Mouse (Mus musculus): ENCODE results near the gene Brsk2. TPM values are rescaled to one million over a fixed set of nuclear protein-coding genes. Genes with fewer than 3 reads are reported as not detected.

The Brsk2 gene
- polyA plus RNA-seq, 1 experiment from 2014 or later, result 7.8 TPM

DNA sequence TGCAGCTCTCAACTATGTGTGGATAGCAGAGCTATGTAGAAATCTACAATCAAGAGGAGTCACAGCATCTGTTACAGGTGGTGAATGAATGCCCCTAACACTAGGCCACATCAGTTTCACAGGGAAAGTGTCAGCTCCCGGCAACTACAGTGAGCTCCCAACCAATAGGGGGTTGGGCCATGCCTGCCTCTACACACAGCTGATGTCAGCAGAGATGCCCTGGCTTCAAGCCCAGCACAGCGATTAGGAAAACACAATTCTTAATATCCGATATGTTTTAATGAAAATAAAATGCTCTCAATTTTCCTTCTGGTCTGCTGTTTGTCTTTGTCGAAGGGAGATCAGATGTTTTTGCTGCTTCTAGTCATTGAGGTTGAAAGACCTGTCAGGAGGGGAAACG, 6.1 kb upstream of the Brsk2 start:
- DNase-seq (ENCODE audit: low spot score), result no peak
- Histone ChIP-seq H3K9me3 (replicated peaks) (no peaks in the 10 kb centered on the region), H3K4me3 (no peak overlapping the region), H3K27ac (replicated peaks) (no peak overlapping the region), H3K27me3 (ENCODE audit: low read depth, poor library complexity, severe bottlenecking) (peaks cover 24% of the 10 kb centered on the region), H3K4me1 (peaks cover 29% of the 10 kb centered on the region), H3K36me3 (no peaks in the 10 kb centered on the region)
- 80% methylated on average over 5 of the region's 5 CpGs for WGBS

- Histone ChIP-seq H3K9me3 (replicated peaks) (no peaks in the 10 kb centered on the region), H3K27me3 (ENCODE audit: low read depth, poor library complexity, severe bottlenecking) (peaks cover 43% of the 10 kb centered on the region), H3K4me3 (peak overlapping the region; percentile 30; the same call in 1 of the 2 replicates), H3K4me1 (peaks cover 44% of the 10 kb centered on the region), H3K36me3 (no peaks in the 10 kb centered on the region), H3K27ac (replicated peaks) (peak overlapping the region; percentile 76)
- 15% methylated on average over 7 of the region's 7 CpGs for WGBS
- DNase-seq (ENCODE audit: low spot score), result peak; percentile 42
These were observed 3.6 kb upstream of the Brsk2 start for GRCm38 (mm10) chr7:141945927-141946326.

GRCm38 (mm10) chr7:141947512-141947911, 2.0 kb upstream of the Brsk2 start:
- Histone ChIP-seq H3K36me3 (peaks cover 10% of the 10 kb centered on the region), H3K27ac (replicated peaks) (no peak overlapping the region), H3K27me3 (ENCODE audit: low read depth, poor library complexity, severe bottlenecking) (peaks cover 59% of the 10 kb centered on the region), H3K9me3 (replicated peaks) (no peaks in the 10 kb centered on the region), H3K4me1 (peaks cover 60% of the 10 kb centered on the region), H3K4me3 (no peak overlapping the region)
- no peak for DNase-seq (ENCODE audit: low spot score)

DNA sequence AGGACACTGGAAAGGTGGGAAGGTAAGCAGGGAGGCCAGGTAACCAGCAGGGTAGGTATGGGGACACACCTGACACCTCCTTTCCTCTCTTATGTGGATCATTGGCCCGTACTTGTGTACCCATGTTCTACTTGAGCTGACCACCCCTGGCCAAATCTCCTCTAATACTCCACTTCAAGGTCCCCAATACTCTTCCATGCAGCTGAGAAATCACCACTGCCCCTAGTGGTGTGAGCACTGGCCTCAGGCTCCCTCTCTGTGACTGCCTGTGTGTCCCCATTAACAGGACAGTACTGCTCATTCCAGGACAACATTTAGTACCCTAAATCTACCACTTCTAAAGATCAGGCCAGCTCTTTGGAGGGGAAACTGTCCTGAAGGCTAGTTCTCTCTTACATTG, 1.5 kb upstream of the Brsk2 start:
- H3K4me3 ChIP-seq, result peak overlapping the region; percentile 11; the same call in 1 of the 2 replicates
- no peaks in the 10 kb centered on the region for H3K9me3 ChIP-seq (replicated peaks)
- peaks cover 16% of the 10 kb centered on the region for H3K36me3 ChIP-seq
- H3K27me3 ChIP-seq (ENCODE audit: low read depth, poor library complexity, severe bottlenecking), result peaks cover 59% of the 10 kb centered on the region
- DNase-seq (ENCODE audit: low spot score), result no peak
- WGBS, result 75% methylated on average over 1 of the region's 1 CpGs
- H3K27ac ChIP-seq (replicated peaks), result no peak overlapping the region
- H3K4me1 ChIP-seq, result peaks cover 65% of the 10 kb centered on the region

DNA sequence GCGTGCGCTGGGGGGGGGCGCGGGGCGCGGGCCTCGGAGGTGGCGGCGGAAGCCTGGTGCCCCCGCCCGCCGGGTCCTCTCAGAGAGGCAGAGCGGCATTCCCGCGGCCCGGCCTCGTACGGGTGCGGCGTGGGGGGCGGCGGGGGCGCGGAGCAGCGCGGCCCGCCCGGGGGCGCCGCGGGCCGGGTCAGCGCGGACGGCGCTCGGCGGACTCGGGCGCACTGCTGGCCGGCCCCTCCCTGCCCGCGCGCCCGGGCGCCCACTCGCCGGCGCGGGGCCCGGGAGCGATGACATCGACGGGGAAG, 200 bp downstream of the Brsk2 start:
- Histone ChIP-seq H3K27me3 (ENCODE audit: low read depth, poor library complexity, severe bottlenecking) (peaks cover 59% of the 10 kb centered on the region), H3K27ac (replicated peaks) (peak overlapping the region; percentile 99), H3K4me3 (peak overlapping the region; percentile 95), H3K4me1 (peaks cover 82% of the 10 kb centered on the region), H3K9me3 (replicated peaks) (no peaks in the 10 kb centered on the region), H3K36me3 (peaks cover 27% of the 10 kb centered on the region)
- DNase-seq (ENCODE audit: low spot score), result no peak
- 7% methylated on average over 44 of the region's 54 CpGs for WGBS

- Histone ChIP-seq H3K4me1 (peaks cover 82% of the 10 kb centered on the region), H3K9me3 (replicated peaks) (no peaks in the 10 kb centered on the region), H3K4me3 (peak overlapping the region; percentile 95), H3K27ac (replicated peaks) (peak overlapping the region; percentile 99), H3K27me3 (ENCODE audit: low read depth, poor library complexity, severe bottlenecking) (peaks cover 59% of the 10 kb centered on the region), H3K36me3 (peaks cover 27% of the 10 kb centered on the region)
- peak; percentile 81 for DNase-seq (ENCODE audit: low spot score)
- under 1% methylated on average over 74 of the region's 84 CpGs for WGBS
These were observed 808 bp downstream of the Brsk2 start for GRCm38 (mm10) chr7:141950104-141951013.

GRCm38 (mm10) chr7:141951821-141952220, 2.3 kb downstream of the Brsk2 start:
- Histone ChIP-seq H3K27ac (replicated peaks) (peak overlapping the region; percentile 99), H3K9me3 (replicated peaks) (no peaks in the 10 kb centered on the region), H3K4me1 (peaks cover 81% of the 10 kb centered on the region), H3K36me3 (peaks cover 31% of the 10 kb centered on the region), H3K27me3 (ENCODE audit: low read depth, poor library complexity, severe bottlenecking) (peaks cover 48% of the 10 kb centered on the region), H3K4me3 (peak overlapping the region; percentile 95)
- WGBS, result 83% methylated on average over 4 of the region's 4 CpGs
- no peak for DNase-seq (ENCODE audit: low spot score)

- no peak overlapping the region for H3K27ac ChIP-seq (replicated peaks)
- no peak overlapping the region for H3K4me3 ChIP-seq
- WGBS, result 79% methylated on average over 4 of the region's 4 CpGs
- peaks cover 40% of the 10 kb centered on the region for H3K27me3 ChIP-seq (ENCODE audit: low read depth, poor library complexity, severe bottlenecking)
- H3K36me3 ChIP-seq, result peaks cover 40% of the 10 kb centered on the region
- H3K4me1 ChIP-seq, result peaks cover 88% of the 10 kb centered on the region
- DNase-seq (ENCODE audit: low spot score), result no peak
- no peaks in the 10 kb centered on the region for H3K9me3 ChIP-seq (replicated peaks)
These were observed 3.4 kb downstream of the Brsk2 start for GRCm38 (mm10) chr7:141952920-141953319.

DNA sequence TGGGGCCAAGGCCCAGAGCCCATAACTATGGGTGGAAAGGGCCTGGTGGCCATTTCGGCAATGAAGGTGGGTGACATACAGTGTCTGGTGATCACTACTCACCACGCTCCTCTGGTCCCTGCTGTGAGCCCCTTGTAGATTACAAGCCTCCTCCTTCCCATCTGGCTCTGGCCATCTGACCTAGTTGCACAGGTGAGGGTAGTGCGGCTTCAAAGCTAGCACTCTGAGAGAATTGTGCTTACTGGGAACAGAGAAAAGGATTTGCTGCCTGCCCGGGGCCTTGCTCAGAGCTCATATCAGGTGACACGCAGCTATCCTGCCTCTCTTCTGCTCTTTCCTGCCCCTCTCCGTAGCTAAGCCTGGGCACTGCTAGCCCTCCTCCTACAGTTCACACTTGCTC, 4.1 kb downstream of the Brsk2 start:
- Histone ChIP-seq H3K27me3 (ENCODE audit: low read depth, poor library complexity, severe bottlenecking) (peaks cover 33% of the 10 kb centered on the region), H3K27ac (replicated peaks) (no peak overlapping the region), H3K4me1 (peaks cover 81% of the 10 kb centered on the region), H3K9me3 (replicated peaks) (no peaks in the 10 kb centered on the region), H3K36me3 (peaks cover 40% of the 10 kb centered on the region), H3K4me3 (no peak overlapping the region)
- DNase-seq (ENCODE audit: low spot score), result no peak
- 85% methylated on average over 6 of the region's 6 CpGs for WGBS

GRCm38 (mm10) chr7:141955565-141956173, 6.1 kb downstream of the Brsk2 start:
- no peak for DNase-seq (ENCODE audit: low spot score)
- Histone ChIP-seq H3K27me3 (ENCODE audit: low read depth, poor library complexity, severe bottlenecking) (peaks cover 18% of the 10 kb centered on the region), H3K36me3 (peaks cover 40% of the 10 kb centered on the region), H3K9me3 (replicated peaks) (no peaks in the 10 kb centered on the region), H3K4me3 (no peak overlapping the region), H3K27ac (replicated peaks) (0 out of 2 replicates have a peak overlapping the region, but pooled peaks have one; percentile 1), H3K4me1 (peaks cover 77% of the 10 kb centered on the region)
- WGBS, result 76% methylated on average over 5 of the region's 5 CpGs

DNA sequence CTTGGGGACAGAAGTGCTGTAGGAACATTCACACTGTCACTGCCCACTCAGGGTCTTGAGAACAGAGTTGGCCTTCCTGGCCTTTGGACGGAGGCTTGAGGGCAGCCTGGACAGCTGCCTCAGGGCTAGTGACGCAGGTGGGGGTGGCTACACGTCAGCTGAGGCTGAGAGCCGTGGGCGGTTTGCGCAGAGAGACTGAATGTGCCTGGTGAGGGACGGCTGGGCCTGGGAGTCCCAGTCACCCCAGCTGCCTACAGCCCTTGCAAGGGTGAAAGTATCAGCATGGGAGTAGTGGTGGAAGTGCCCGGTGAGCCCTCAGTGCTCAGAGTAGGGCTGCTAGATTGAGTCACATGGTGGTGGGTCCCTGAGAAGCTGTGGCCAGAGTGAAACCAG, 6.6 kb downstream of the Brsk2 start:
- no peak overlapping the region for H3K4me3 ChIP-seq
- H3K27me3 ChIP-seq (ENCODE audit: low read depth, poor library complexity, severe bottlenecking), result peaks cover 13% of the 10 kb centered on the region; the same call in 1 of the 2 replicates
- WGBS, result 88% methylated on average over 8 of the region's 8 CpGs
- peaks cover 77% of the 10 kb centered on the region for H3K4me1 ChIP-seq
- no peaks in the 10 kb centered on the region for H3K9me3 ChIP-seq (replicated peaks)
- no peak for DNase-seq (ENCODE audit: low spot score)
- H3K36me3 ChIP-seq, result peaks cover 40% of the 10 kb centered on the region
- H3K27ac ChIP-seq (replicated peaks), result 0 out of 2 replicates have a peak overlapping the region, but pooled peaks have one; percentile 1

DNA sequence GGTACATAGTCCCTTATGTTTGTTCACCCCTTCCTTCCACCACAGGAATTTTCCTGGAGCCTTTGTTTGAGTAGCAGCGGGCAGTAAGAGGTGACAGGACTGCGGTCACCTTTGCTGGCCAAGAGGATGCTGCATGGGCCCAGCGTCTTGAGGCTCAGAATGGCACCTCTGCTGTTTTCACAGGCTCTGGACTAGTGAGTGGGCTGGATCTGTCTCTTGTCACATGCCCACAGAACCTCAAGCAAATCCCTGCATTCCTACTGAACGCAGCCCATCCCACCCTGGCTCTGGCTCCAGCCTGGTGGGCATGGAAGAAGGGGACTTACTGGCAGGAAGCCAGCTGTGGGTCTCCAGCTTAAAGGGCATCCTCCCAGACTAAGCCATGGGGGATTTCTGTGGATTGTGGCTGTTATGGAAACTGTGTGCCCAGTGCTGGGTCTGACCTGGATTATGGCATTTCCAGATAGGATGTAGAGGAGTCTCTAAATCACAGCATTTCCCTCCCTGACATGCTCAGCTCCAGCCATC, 8.0 kb downstream of the Brsk2 start:
- Histone ChIP-seq H3K9me3 (replicated peaks) (no peaks in the 10 kb centered on the region), H3K4me1 (peaks cover 77% of the 10 kb centered on the region), H3K27ac (replicated peaks) (no peak overlapping the region), H3K27me3 (ENCODE audit: low read depth, poor library complexity, severe bottlenecking) (no peaks in the 10 kb centered on the region), H3K36me3 (peaks cover 29% of the 10 kb centered on the region), H3K4me3 (no peak overlapping the region)
- DNase-seq (ENCODE audit: low spot score), result no peak
- 96% methylated on average over 4 of the region's 4 CpGs for WGBS

DNA sequence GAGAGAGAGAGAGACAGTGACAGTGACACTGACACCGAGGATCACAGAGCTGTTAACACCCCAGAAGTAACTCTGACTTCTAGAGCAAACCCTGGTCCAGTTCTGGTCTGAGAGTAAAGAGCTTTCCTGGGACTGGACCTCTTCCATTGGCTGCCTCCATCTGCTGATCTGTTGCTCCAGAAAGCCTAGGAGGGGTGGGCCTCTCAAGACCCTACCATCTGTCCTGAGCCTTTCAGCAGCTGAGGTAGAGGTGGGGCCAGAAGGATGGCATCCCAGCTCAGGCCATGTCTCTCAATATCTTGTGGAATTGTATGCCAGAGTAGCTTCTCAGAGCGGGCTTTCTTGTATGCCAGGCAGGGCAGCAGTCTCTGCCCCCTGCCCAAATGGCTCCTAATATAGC, 8.7 kb downstream of the Brsk2 start:
- Histone ChIP-seq H3K27ac (replicated peaks) (no peak overlapping the region), H3K27me3 (ENCODE audit: low read depth, poor library complexity, severe bottlenecking) (no peaks in the 10 kb centered on the region), H3K9me3 (replicated peaks) (no peaks in the 10 kb centered on the region), H3K4me3 (no peak overlapping the region), H3K4me1 (peaks cover 77% of the 10 kb centered on the region), H3K36me3 (peaks cover 24% of the 10 kb centered on the region; the same call in 1 of the 2 replicates)
- DNase-seq (ENCODE audit: low spot score), result no peak
- WGBS, result 84% methylated on average over 2 of the region's 2 CpGs
